Mouse (Mus musculus): ENCODE results near the gene Pxn. TPM values are rescaled to one million over a fixed set of nuclear protein-coding genes. Genes with fewer than 3 reads are reported as not detected.

Pxn gene
- total RNA-seq, 1 experiment from 2014 or later = 45.8 TPM

- no peak for DNase-seq
Measured at GRCm38 (mm10) chr5:115581662-115582061, 75.2 kb downstream of the Pxn start.

GRCm38 (mm10) chr5:115585616-115586015 is 79.1 kb downstream of the Pxn start:
- DNase-seq = no peak

- DNase-seq = no peak
Measured at GRCm38 (mm10) chr5:115586166-115586565, 79.7 kb downstream of the Pxn start.

DNA sequence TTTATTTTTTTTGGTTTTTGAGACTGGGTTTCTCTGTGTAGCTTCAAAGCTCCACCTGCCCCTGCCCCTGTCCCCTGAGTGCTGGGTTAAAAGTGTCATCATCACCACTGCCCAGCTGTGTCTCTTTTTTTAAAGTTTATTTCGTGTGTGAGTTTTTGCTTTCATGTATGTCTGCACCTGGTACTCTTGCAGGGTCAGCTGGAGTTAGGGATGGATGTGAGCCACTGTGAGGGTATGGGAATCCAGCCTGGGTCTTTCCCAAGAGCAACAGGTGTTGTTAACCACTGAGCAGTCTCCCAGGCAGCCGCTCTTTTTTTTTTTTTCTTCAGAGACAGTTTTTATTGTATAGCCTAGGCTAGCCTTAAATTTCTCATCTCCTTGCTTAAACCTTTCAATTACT is 80.3 kb downstream of the Pxn start:
- DNase-seq = no peak

DNA sequence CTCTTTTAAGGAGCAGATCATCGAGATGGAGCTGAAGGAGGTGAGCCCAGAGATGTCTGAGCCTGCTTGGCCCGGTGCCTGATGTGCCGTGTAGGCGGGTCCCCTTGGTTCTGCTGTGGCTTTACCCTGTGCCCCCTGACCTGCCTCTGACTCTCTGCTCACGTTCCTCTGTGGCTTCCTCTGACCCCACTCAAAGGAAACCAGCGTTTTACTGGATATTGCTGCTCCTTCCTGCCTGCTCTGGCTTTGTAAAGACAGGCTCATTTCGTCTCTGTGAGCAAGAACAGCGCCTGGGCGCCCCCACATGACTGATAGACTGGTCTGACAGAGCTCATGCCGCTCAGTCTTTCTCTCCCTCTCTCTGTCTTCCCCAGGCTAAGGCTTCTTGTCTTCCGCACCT is 84.6 kb downstream of the Pxn start:
- DNase-seq = no peak

GRCm38 (mm10) chr5:115591506-115591905 is 85.0 kb downstream of the Pxn start:
- no peak for DNase-seq

DNA sequence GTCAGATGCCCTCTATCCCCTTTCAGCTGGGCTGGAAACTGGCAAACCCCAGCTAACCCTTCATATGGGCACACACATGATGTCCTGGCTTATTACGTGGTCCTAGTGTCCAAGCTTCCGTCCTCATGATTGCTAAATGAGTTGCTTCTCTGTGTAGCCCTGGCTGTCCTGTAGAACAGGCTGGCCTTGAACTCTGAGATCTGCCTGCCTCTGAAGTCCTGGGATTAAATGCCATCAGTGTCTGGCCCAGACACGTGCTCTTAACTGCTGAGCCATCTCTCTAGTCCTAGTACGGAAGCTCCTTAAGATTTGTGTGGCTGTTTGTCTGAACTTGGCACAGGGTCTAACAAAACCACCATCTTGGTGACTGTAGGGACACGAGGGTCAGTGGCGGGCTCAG is 97.1 kb downstream of the Pxn start:
- no peak for DNase-seq

Small RNA genes within 50 kb of the gene (microRNA-seq; reads per million reads assigned to microRNA genes)
- 0 to 0.34 reads per million in 2 experiments for gene Mir7029

Other genes starting within 250 kb of the Pxn start
- gene Rnf10, start 233.8 kb upstream of the Pxn start, total RNA-seq (2021) = 269 and 281 TPM in 2 replicates
- 51.0 and 53.0 TPM in 2 replicates for gene Coq5, start 227.0 kb upstream of the Pxn start, total RNA-seq (2021)
- 243 and 326 TPM in 2 replicates for gene Dynll1, start 205.7 kb upstream of the Pxn start, total RNA-seq (2021)
- 74.5 and 77.0 TPM in 2 replicates for gene Srsf9, start 179.5 kb upstream of the Pxn start, total RNA-seq (2021)
- 21.6 and 22.9 TPM in 2 replicates for gene Gatc, start 165.5 kb upstream of the Pxn start, total RNA-seq (2021)
- 37.6 and 47.5 TPM in 2 replicates for gene Triap1, start 165.5 kb upstream of the Pxn start, total RNA-seq (2021)
- gene Cox6a1, start 157.7 kb upstream of the Pxn start, total RNA-seq (2021) = 1,153 and 1,399 TPM in 2 replicates
- 15.3 and 20.8 TPM in 2 replicates for gene Msi1, start 77.1 kb upstream of the Pxn start, total RNA-seq (2021)
- gene Pla2g1b, start 40.4 kb upstream of the Pxn start, total RNA-seq (2021) = not detected in 2 replicates
- 25.2 and 38.3 TPM in 2 replicates for gene Sirt4, start 22.0 kb upstream of the Pxn start, total RNA-seq (2021)
- gene Rplp0, start 52.8 kb downstream of the Pxn start, total RNA-seq (2021) = 743 and 806 TPM in 2 replicates
- 71.9 and 76.6 TPM in 2 replicates for gene Gcn1l1, start 58.6 kb downstream of the Pxn start, total RNA-seq (2021)
- gene Rab35, start 125.2 kb downstream of the Pxn start, total RNA-seq (2021) = 65.7 and 67.8 TPM in 2 replicates
- 7.6 and 13.4 TPM in 2 replicates for gene Bicdl1, start 224.9 kb downstream of the Pxn start, total RNA-seq (2021)

Data from adrenal gland, postnatal 25 days (tissue).